Mouse (Mus musculus): ENCODE results near the gene Gdf7. TPM values are rescaled to one million over a fixed set of nuclear protein-coding genes. Genes with fewer than 3 reads are reported as not detected.

The Gdf7 gene
- polyA plus RNA-seq (2012; rRNA removed), result 0.06 TPM in 1 of 2 replicates, not detected in the other

- no peak for DNase-seq (ENCODE audit: low spot score)
Observed at GRCm38 (mm10) chr12:8301841-8302431, at the start of gene Gdf7. Gene Gdf7 (minus strand): TSS chr12:8301954.

DNA sequence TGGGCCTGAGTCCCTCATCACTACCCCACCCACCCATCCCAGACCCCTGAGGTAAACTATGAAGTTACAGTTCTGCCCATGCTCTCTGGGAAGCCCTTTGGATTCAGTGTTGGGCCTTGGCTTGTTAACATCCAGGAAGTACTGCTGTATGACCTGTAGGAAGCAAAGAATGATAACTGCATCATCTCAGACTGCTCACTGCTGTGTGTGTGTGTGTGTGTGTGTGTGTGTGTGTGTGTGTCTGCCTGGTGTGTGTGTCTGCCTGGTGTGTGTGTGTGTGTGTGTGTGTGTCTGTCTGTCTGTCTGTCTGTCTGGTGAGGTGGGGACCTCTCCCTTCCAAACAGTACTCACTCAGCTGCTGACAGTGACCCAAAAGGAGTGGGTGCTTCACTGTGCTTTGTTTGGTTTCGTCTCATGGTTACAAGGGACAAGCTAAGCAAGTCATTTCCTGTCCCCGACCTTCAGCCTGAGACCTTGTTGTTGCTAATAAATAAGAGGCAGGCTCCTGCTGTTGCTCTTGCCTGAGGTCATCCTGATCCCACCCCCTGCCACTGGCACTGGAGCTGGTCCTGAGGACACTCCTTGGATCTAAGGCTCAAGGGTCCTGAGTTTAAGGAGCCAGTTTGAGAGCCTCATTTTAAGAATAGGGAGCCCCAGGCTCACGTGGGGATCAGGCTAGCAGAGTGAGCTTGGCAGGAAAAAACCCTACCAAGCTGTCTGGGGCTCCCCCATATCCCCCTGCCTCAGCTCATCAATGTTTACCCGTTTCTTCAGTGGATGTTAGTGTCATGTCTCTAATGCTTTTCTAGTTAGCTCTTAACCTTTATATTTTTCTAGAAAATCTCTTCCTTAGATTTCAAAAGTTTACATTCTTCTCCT, 49.5 kb upstream of the Gdf7 start:
- no peak for DNase-seq (ENCODE audit: low spot score)

- DNase-seq (ENCODE audit: low spot score), result no peak
Observed at GRCm38 (mm10) chr12:8348733-8349513, 47.2 kb upstream of the Gdf7 start.

DNA sequence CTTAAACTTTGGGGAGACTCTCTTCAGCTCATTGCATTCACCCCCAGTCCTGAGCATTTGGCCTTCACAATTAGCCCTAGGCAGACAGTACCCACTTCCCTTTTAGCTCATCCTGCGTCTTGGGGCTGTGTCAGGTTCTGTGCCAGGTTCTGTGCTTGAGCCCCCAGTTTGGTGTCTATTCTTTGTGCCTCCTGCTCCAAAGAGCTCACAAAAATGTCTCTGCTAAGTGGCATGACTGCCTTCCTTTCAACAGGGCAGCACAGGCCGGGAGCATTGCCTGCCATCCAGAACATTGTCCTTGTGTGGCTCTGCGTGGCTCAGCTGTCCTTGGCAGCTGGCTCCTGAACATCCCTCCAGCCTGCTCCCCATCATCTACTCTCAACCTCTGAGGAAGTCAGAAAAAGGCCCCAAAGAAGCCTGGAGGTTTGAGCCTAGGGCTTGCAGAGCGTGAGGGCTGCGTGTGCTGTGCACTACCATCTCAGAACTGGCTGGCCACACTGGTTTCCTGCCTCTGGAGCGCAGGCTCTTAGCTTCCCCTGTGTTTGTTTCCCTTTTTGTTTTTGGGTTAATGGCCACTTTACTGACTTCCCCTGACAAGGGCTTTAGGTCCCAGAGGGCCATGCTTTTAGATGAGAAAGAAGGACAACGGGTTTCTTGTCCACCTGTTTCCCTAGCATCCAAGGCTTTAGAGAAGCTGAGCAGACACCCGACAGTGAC, 46.1 kb upstream of the Gdf7 start:
- no peak for DNase-seq (ENCODE audit: low spot score)

GRCm38 (mm10) chr12:8345539-8345938, 43.8 kb upstream of the Gdf7 start:
- DNase-seq (ENCODE audit: low spot score), result no peak

DNA sequence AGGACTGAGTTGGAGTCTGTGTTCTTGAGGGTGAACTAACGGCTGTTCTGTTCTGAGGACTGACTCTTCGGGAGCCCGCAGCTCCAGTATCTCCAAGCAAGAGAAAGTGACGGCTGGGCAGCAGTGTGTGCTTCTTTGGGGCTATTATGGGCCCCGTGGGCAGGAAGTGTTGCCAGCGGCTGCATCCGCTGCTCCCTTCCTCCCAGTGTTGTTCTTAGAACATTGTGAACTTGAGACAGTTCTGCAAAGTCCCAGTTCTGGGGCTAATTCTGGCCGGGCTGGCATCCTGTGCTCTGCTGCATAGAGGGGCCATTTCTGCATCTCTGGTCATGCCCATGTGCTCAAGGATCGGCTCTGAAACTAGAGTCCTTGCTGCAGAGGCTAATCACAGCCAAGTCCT, 43.1 kb upstream of the Gdf7 start:
- DNase-seq (ENCODE audit: low spot score), result no peak

- DNase-seq (ENCODE audit: low spot score), result no peak
Observed at GRCm38 (mm10) chr12:8343381-8343780, 41.6 kb upstream of the Gdf7 start.

GRCm38 (mm10) chr12:8341008-8341407, 39.3 kb upstream of the Gdf7 start:
- no peak for DNase-seq (ENCODE audit: low spot score)

DNA sequence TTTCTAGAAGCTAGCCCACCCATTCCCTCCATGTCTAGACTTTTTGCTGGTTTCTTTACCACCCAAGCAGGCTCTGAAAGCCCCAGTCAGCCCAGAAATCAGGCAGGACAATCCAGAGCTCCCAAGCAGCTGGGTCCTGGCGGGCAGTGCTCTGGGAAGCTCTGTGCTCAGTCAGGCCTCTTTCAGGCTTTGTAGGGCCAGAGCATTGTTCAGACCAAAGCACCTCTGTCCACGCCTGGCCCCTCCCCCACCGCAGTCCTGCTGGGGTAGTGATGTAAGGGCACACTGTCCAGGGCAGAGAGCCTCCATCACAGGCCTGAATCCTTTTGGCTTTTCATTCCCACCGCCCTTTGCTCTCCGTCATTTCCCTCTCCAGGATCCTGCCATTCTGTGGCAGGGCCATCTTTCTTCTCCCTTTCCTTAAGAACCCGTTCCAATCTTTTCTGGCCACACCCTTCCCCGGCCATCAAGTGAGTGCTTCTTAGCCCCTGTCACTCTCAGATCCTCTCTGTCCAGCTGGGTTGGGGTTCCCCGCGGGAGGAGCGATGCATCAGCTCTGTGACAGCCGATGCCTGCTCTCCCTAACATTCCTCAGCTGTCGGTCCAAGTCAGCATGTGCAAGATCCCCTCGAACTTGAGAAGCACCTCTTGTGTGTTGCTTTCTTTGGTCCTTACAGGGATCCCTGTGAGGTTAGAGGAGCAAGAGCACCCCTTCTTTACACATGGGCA, 38.0 kb upstream of the Gdf7 start:
- DNase-seq (ENCODE audit: low spot score), result no peak

DNA sequence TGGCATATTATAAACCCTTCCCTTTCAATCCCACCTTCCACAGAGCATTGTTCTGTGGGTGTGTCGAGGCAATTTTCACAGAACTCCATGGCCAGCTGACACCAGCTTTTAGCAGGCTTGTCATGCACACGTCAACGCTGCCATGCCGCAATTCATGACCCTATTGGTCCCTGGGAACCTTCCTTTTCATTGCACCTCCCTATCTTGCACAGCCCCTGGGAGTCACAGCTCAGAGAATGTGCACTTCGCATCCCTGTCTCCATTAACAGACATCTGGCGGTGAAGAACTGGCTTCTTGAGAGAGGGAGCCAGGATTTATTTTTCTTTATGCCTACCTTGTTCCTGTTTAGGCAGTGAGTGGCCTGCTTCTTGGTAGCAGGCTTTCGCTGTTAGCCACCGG, 37.2 kb upstream of the Gdf7 start:
- DNase-seq (ENCODE audit: low spot score), result no peak

GRCm38 (mm10) chr12:8338491-8338890, 36.7 kb upstream of the Gdf7 start:
- DNase-seq (ENCODE audit: low spot score), result no peak

GRCm38 (mm10) chr12:8337286-8338060, 35.7 kb upstream of the Gdf7 start:
- no peak for DNase-seq (ENCODE audit: low spot score)

DNA sequence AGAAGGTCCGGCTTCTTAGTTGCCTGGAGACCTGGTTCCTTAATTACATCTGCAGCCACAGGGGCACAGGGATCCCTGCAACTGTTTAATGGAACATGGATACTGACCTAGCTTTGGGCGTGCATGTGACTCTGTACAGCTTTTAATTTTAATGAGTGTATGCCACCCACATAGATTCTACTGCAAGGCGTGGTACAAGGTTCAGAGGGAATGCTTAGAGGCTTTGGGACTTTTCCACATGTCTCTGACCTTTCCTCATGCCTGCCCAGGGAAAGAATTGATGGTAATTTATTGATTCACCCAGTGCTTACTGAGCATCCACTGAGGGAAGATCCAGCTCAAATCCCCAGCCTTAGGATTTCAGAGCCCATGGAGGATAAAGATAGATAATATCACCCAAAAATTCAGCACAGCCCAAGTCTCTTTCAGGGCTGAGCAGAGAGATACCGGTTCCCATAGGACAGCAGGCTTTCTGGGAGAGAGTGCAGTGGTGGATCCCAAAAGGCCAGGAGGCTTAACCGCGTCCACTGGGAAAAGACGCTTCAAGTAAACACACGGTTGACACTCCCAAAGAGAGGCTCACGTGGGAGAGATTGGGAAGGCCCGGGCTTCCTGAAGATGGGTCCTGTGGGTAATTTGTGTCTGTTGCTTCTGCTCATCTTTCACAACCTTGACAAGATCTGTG, 35.0 kb upstream of the Gdf7 start:
- DNase-seq (ENCODE audit: low spot score), result no peak

GRCm38 (mm10) chr12:8335503-8335902, 33.7 kb upstream of the Gdf7 start:
- DNase-seq (ENCODE audit: low spot score), result no peak

DNA sequence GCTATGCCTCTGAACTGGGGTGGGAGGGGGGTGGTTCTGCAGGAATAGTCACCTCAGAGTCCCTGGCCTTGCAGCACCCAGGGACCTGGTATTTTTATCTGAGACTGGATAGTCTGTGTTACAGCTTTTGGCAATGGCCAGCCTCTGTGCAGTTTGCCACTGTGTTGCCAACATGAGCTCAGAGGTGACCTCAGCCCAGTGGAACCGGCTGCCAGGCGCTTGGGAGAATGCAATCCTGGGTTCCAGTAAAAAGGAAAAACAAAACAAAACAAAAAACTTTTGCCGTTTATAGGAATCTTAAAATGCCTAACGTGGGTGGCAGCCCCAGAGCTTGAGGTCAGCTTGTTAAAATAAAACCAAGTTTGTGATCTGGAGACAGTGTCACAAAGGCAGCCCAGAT, 32.5 kb upstream of the Gdf7 start:
- DNase-seq (ENCODE audit: low spot score), result no peak

DNA sequence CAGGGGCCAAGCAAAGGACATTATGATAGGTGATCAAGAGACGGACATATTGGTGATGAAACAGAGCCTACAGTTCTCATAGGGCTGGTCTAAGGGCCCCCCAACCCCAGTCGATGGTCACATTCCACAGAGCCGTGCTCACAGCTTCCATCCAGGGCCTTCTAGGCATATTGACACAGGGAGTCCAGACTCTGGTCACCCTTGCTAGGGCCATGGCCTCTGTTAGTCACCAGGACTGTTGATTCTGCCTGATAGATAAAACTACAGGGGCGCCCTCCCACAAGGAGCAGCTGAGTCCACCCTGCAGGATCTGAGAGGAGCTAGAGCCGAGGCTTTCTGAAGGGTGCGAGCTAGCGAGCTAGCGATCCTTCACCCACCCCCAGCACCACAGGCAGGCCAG, 31.9 kb upstream of the Gdf7 start:
- DNase-seq (ENCODE audit: low spot score), result no peak

GRCm38 (mm10) chr12:8332174-8332542, 30.4 kb upstream of the Gdf7 start:
- no peak for DNase-seq (ENCODE audit: low spot score)

- no peak for DNase-seq (ENCODE audit: low spot score)
Observed at GRCm38 (mm10) chr12:8331489-8332173, 29.9 kb upstream of the Gdf7 start.

GRCm38 (mm10) chr12:8329236-8329635, 27.5 kb upstream of the Gdf7 start:
- no peak for DNase-seq (ENCODE audit: low spot score)
